Mouse (Mus musculus) left cerebral cortex, postnatal 10 days (tissue): ENCODE results near the gene Ndrg3. TPM values are rescaled to one million over a fixed set of nuclear protein-coding genes. Genes with fewer than 3 reads are reported as not detected.

Experiments used
- DNase-seq, 2 experiments: peaks; one replicate each; pipeline ENCODE4 v3.0.0; 2021 to 2022; ENCODE audit warnings: low spot score in 2 of 2, mixed read lengths in 1 of 2; ENCODE audit errors: extremely low spot score in 1 of 2
- intact Hi-C: fragments of 180-260 bp; cut with DNase I; formaldehyde crosslinking; loops from one replicate; pipeline ENCODE4 v1.15.1; 2025
- total RNA-seq, 2 experiments: library from RNA; stranded (reverse); gene quantifications; 2 replicates each; pipeline ENCODE4 v1.2.3; 2021

Ndrg3 gene
- total RNA-seq = 100 to 1,000 TPM; 581 to 586 TPM

GRCm38 (mm10) chr2:156991470-156992319 is at the start of gene Ndrg3:
Gene Ndrg3 (minus strand): TSS chr2:156992056.
- peak; percentile 96 to 97 for DNase-seq
- intact Hi-C loops = no loop called here

GRCm38 (mm10) chr2:157041421-157041820 is 49.6 kb upstream of the Ndrg3 start:
- DNase-seq = no peak
- intact Hi-C loops = loop anchor here (5.0 kb wide), 1 partner anchor 36 kb away; the partner anchor contains the start of gene Soga1

GRCm38 (mm10) chr2:157040649-157041046 is 48.8 kb upstream of the Ndrg3 start:
- intact Hi-C loops = loop anchor here (5.0 kb wide), 1 partner anchor 37 kb away; the partner anchor contains the start of gene Soga1
- no peak for DNase-seq

- DNase-seq = peak in 1 of 2 experiments; percentile 51
- intact Hi-C loops = loop anchor here (5.0 kb wide), 1 partner anchor 37 kb away; the partner anchor contains the start of gene Soga1
Observed at GRCm38 (mm10) chr2:157039900-157040648, 48.2 kb upstream of the Ndrg3 start.

GRCm38 (mm10) chr2:157037303-157037702 is 45.4 kb upstream of the Ndrg3 start:
- DNase-seq = no peak
- intact Hi-C loops = no loop called here

DNA sequence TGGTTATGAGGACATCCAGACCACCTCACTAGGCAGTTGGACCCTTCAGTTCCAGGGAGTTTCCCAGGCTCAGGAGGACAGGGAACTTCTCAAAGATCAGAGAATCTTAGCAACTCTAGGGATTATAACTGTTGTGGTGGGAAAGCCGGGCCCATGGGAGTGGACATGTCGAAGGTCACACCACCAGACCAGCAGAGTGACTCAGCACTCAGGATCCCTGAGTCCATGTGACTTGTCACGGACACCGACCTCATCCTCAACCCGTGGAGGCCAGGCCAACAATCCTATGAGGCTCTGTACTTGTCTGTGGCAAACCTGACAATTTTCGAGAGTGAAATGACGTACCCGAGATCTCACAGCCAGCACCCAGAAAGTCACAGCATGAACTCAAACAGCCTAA is 44.5 kb upstream of the Ndrg3 start:
- DNase-seq = no peak
- intact Hi-C loops = no loop called here

DNA sequence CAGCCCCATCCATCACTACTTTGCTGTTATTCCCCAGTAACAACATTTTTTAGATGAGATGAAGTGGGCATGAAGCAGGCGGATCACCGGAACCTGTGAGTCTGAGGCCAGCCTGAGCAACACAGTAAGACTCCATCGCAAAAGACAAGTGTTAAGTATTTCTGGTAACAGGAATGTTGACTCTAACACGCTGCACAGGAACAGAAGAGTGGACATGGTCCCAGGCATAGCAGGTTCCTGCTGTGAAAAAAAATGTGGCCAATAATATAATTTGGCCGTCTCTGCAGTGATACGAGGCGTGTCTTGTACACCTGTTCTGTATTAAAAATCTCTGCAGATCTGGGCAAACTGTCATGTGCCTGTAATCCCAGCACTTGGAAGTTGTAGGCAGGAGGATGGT is 43.5 kb upstream of the Ndrg3 start:
- intact Hi-C loops = no loop called here
- DNase-seq = no peak

GRCm38 (mm10) chr2:157030804-157031203 is 38.9 kb upstream of the Ndrg3 start:
- intact Hi-C loops = no loop called here
- peak; percentile 77 to 92 for DNase-seq

DNA sequence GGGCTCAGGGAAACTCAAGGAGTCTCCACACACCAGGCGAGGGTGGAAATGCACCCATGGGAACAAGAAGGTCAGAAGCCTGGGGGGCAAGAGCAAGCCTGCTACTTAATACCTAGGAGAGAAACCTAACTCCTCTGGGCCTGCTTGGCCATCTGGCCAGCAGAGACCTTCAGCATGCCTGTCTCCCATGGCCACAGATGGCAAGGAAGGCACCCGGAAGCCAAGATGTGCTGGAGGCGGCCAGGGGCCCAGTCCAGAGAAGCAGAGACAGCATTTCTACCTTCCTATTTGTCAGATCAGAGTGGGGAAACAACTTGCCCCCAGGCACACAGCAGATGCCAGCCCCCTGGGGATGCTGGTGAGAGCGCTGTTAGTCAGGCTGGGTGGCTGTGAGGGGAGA is 36.4 kb upstream of the Ndrg3 start:
- no peak for DNase-seq
- intact Hi-C loops = no loop called here

DNA sequence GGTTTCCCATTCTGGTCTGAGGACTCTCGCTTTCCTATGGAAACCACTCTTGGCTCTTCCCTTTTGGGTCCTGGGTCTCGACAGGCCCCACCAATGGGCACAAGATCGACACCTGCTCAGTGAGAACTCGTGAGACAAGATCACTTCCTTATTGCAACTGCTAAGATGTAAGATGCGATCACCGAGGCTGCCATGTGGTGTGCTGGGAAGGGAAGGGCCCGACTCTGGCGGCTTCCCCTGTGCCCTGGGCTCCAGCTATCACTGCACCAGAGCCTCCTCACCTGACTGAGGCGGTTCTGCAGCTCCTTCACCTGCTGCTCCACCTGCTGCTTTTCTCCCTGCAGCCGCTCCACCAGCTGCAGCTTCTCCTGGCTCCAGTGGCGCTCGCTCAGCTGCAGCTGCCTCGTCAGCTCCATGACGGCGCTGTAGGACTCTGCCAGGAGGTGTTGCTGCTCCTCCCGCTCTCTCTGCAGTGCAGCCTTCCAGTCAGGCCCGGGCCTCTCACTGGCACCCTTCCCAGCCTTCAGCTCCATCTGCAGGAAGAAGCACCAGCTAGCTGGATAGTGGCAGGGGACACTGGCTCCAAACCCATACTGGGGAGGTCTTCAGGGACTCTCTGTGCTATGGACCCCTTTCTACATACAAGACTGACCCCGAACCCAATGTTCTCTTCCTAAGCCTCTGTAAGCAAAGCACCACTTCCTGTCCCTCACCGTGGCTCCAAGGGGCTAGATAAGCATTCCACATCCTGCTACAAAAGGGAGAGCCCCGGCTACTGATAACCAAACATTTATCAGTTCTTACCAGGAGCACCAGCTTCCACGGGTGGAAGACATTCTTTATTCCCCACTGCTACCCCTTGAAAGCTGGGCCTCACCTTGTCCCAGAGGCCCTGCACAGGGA is 35.5 kb upstream of the Ndrg3 start:
- intact Hi-C loops = no loop called here
- DNase-seq = peak in 1 of 2 experiments; percentile 75

DNA sequence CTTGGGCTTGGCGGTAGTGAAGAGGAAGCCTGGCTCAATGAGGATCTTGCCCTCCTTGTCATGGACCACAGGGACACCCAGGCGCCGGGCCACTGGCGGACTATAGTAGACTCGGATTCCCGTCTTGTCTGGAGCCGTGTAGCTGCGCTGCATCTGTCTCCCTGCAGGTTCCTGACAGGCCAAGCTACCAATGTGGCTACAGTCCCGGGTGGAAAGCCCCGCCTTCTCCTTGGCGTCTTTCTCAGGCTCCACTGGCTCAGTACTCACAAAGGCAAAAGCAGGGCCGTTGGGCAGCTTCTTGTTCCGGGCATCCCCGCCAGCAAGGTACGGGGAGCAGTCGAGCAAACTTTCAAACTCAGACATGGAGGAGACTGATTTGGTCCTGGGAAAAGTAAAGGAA is 29.3 kb upstream of the Ndrg3 start:
- intact Hi-C loops = no loop called here
- DNase-seq = no peak

GRCm38 (mm10) chr2:157019228-157019627 is 27.4 kb upstream of the Ndrg3 start:
- no peak for DNase-seq

DNA sequence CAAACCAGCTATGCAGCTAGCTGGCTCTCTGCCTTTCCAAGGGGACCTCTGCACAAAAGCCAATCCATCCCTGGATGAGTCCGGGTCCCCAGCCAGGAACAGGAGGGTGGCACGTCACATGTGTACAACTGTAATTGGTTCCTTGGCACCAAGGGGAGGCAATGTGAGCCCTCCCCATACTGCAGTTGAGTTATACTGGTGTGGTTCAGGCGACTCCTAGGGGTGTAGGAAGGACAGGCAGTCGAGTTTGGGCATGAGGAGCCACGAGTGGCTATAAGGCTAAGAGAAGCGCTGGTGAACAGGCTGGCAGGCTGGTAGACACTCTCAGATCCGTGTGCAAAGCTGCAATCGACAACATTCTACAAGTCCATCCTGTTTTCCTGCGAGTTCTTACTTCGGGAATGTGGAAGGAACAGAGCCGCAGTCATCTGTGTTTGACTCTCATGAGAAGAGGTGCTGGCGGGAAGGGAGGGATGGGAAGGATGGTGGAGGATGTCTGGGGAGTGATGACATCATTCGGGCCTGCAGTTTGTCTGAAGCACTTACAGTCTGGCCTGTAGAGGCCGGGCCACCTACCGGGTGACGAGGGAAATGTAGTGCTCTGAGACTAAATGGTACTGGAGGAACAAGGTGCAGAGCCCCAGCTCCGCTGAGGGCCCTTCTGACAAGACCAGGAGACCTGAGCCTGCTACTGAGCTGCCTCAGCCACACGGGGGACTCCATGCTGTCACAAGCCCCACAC is 24.8 kb upstream of the Ndrg3 start:
- intact Hi-C loops = no loop called here
- DNase-seq = no peak

More at GRCm38 (mm10) chr2:157019228-157019627, 27.4 kb upstream of the Ndrg3 start:
- intact Hi-C loops = no loop called here

GRCm38 (mm10) chr2:157012341-157012740 is 20.5 kb upstream of the Ndrg3 start:
- intact Hi-C loops = no loop called here
- no peak for DNase-seq

DNA sequence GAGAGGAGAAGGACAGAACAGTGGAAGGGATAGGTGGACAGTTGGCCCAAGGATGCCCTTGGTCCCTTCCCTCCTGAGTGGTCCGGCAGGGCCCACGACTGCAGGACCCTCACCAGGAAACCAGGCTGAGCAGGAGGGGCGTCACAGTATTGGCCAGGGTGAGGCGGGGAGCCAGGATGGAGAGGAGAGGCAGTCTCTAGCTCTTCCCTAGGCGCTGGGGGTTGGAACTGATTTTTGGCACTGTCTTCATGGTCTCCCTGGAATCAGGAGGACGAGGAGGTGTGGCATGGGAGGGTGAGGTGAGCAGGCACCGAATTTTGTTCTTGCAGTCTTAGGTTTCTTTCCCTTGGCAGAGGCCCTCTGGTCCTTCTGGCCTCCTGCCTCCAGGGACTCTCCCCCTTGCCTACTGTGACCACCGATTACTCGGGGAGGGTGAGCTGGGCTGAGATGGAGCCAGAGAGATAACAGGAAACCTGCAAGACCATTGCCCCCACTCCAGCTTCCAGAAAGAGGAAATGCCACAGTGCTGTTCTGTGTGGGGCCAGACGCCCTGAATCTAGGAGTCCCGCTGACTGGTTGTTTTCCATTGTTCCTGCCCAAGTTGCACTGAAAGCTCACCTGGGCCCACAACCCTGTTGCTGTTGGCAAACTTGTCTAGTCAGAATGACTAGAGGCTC is 18.9 kb upstream of the Ndrg3 start:
- peak in 1 of 2 experiments; percentile 44 for DNase-seq
- intact Hi-C loops = no loop called here

- DNase-seq = no peak
- intact Hi-C loops = no loop called here
Observed at GRCm38 (mm10) chr2:157010121-157010520, 18.3 kb upstream of the Ndrg3 start.

GRCm38 (mm10) chr2:157008509-157008908 is 16.7 kb upstream of the Ndrg3 start:
- no peak for DNase-seq
- intact Hi-C loops = no loop called here

- DNase-seq = no peak
- intact Hi-C loops = no loop called here
Observed at GRCm38 (mm10) chr2:157007234-157007596, 15.4 kb upstream of the Ndrg3 start.
